ENCODE assay signal across 17 mouse cellular contexts in the genomic region with DNA sequence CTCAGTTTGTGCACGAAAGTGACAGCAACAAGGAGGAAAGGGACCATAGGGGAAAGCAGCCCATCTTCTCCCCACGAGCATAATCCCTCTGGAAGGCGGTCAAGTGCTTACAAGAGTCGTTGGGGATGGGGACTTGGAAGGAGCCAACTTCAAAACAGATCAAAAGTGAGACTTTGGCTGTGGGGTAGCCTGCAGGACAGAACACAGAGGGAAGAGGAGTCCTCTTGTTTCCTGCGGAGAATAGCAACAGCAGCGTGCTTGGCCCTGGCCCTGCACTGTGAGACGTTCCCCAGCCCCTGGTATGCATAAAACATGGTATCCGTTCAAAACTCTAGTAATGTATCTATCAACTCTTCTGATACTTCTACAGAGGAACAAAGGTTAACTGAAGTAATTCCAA. TPM values are rescaled to one million over a fixed set of nuclear protein-coding genes. Genes with fewer than 3 reads are reported as not detected.
DNase-seq lines count a peak whose midpoint lies in the region; ATAC-seq and TF ChIP-seq lines count a peak whose summit lies in the region.
"Had no signal": no experiment of that assay in that cellular context is flagged by ENCODE, and none has a peak within 500 bp of the region (broad histone marks: within the 10 kb centered on the region; RNA-seq: fewer than 3 reads in every experiment).

No protein-coding gene starts in this region.

- H3K79me2 ChIP-seq in liver, adult 2 months (ENCODE audit: control insufficient read depth, insufficient read depth, low read length) = no peaks in the 10 kb centered on the region

- DNase-seq in heart, adult 9 months (ENCODE audit: low spot score in 2 of 2) = no peak
- DNase-seq in liver, adult 2 months (ENCODE audit: extremely low read depth, low read depth, low spot score) = no peak
- DNase-seq in liver, embryonic 11.5 days (ENCODE audit: low spot score) = no peak
- DNase-seq: cerebellum, adult 11 months; cerebellum, postnatal 25 days; gastrocnemius, postnatal 14 days; kidney, adult 18-20 months; lung, postnatal 14 days; right cerebral cortex, adult 18-20 months; thymus, postnatal 4 days had no signal

- TF ChIP-seq CTCF in liver, adult 2 months (IDR thresholded peaks at IDR 0.05; ENCODE audit: low read depth, low read length) = no peak

- H3K9ac ChIP-seq in heart, embryonic 13.5 days = peak overlapping the region; percentile 83
- peak overlapping the region; percentile 8; the same call in 1 of the 2 replicates for H3K9ac ChIP-seq in liver, adult 2 months (ENCODE audit: low read depth, low read length)
- H3K9ac ChIP-seq in liver, embryonic 11.5 days (ENCODE audit: low read depth, low read length) = no peak overlapping the region
- H3K9ac ChIP-seq in intestine, embryonic 15.5 days = 0 out of 2 replicates have a peak overlapping the region, but pooled peaks have one; percentile 23
- H3K9ac ChIP-seq in stomach, embryonic 14.5 days (replicated peaks; ENCODE audit: low read depth, low read length) = 0 out of 2 replicates have a peak overlapping the region, but pooled peaks have one; percentile 11
- H3K9ac ChIP-seq: limb, embryonic 13.5 days had no signal

- peak overlapping the region; percentile 75 for H3K4me2 ChIP-seq in heart, embryonic 13.5 days
- H3K4me2 ChIP-seq in liver, embryonic 11.5 days = no peak overlapping the region
- peak overlapping the region; percentile 78 for H3K4me2 ChIP-seq in intestine, embryonic 15.5 days (replicated peaks)
- peak overlapping the region; percentile 60 for H3K4me2 ChIP-seq in stomach, embryonic 14.5 days (replicated peaks; ENCODE audit: low read depth, low read length)
- H3K4me2 ChIP-seq: midbrain, embryonic 11.5 days had no signal

- H3K4me3 ChIP-seq in heart, embryonic 13.5 days = peak overlapping the region; percentile 64
- peak overlapping the region; percentile 2; the same call in 1 of the 2 replicates for H3K4me3 ChIP-seq in liver, adult 2 months (ENCODE audit: insufficient read depth, low read depth, low read length)
- no peak overlapping the region for H3K4me3 ChIP-seq in liver, embryonic 11.5 days (ENCODE audit: low read depth, low read length)
- peak overlapping the region; percentile 23; the same call in 1 of the 2 replicates for H3K4me3 ChIP-seq in intestine, embryonic 15.5 days (replicated peaks)
- peak overlapping the region; percentile 43 for H3K4me3 ChIP-seq in stomach, embryonic 14.5 days (ENCODE audit: low read depth, low read length)
- H3K4me3 ChIP-seq: limb, embryonic 13.5 days; myocyte had no signal

- no peak for ATAC-seq in heart, embryonic 13.5 days (ENCODE audit: extremely low read depth, insufficient number of reproducible peaks, low FRiP score, low TSS enrichment)
- ATAC-seq in liver, embryonic 11.5 days (replicated peaks; ENCODE audit: low FRiP score) = no peak
- no peak; the same call in 1 of the 2 replicates for ATAC-seq in intestine, embryonic 15.5 days
- no peak for ATAC-seq in stomach, embryonic 14.5 days (ENCODE audit: insufficient number of reproducible peaks, insufficient read depth, low FRiP score, low read depth)
- no peak for ATAC-seq in megakaryocyte progenitor cell, adult 5-6 weeks (replicated peaks; ENCODE audit: poor library complexity)

- peaks cover 8% of the 10 kb centered on the region for H3K36me3 ChIP-seq in heart, embryonic 13.5 days
- no peaks in the 10 kb centered on the region for H3K36me3 ChIP-seq in liver, adult 2 months (ENCODE audit: control insufficient read depth, insufficient read depth, low read length)
- H3K36me3 ChIP-seq in liver, embryonic 11.5 days (ENCODE audit: control insufficient read depth, insufficient read depth, low read length) = no peaks in the 10 kb centered on the region
- H3K36me3 ChIP-seq in intestine, embryonic 15.5 days = no peaks in the 10 kb centered on the region
- 0 out of 2 replicates have a peak, but pooled peaks cover 6% of the 10 kb centered on the region for H3K36me3 ChIP-seq in stomach, embryonic 14.5 days (ENCODE audit: control insufficient read depth, insufficient read depth, low read length)
- H3K36me3 ChIP-seq: limb, embryonic 13.5 days had no signal

- H3K9me3 ChIP-seq in heart, embryonic 13.5 days = no peaks in the 10 kb centered on the region
- H3K9me3 ChIP-seq in liver, embryonic 11.5 days (ENCODE audit: control insufficient read depth, low read length) = no peaks in the 10 kb centered on the region
- no peaks in the 10 kb centered on the region for H3K9me3 ChIP-seq in intestine, embryonic 15.5 days
- H3K9me3 ChIP-seq in stomach, embryonic 14.5 days (ENCODE audit: control insufficient read depth, low read depth, low read length) = no peaks in the 10 kb centered on the region
- H3K9me3 ChIP-seq: limb, embryonic 13.5 days had no signal

- H3K27me3 ChIP-seq in heart, embryonic 13.5 days (replicated peaks) = no peaks in the 10 kb centered on the region
- peaks cover 7% of the 10 kb centered on the region; the same call in 1 of the 2 replicates for H3K27me3 ChIP-seq in liver, adult 2 months (ENCODE audit: control insufficient read depth, insufficient read depth, low read length)
- peaks cover 3% of the 10 kb centered on the region; the same call in 1 of the 2 replicates for H3K27me3 ChIP-seq in liver, embryonic 11.5 days (replicated peaks; ENCODE audit: control insufficient read depth, insufficient read depth, low read length)
- H3K27me3 ChIP-seq in intestine, embryonic 15.5 days (replicated peaks) = no peaks in the 10 kb centered on the region
- no peaks in the 10 kb centered on the region for H3K27me3 ChIP-seq in stomach, embryonic 14.5 days (ENCODE audit: control insufficient read depth, insufficient read depth, low read length)

- WGBS in heart, embryonic 13.5 days = 31% methylated on average over 8 of the region's 8 CpGs
- WGBS in liver, adult 2 months = 76% methylated on average over 8 of the region's 8 CpGs
- WGBS in liver, embryonic 11.5 days = 69% methylated on average over 8 of the region's 8 CpGs
- WGBS in intestine, embryonic 15.5 days = 45% methylated on average over 8 of the region's 8 CpGs
- 56% methylated on average over 8 of the region's 8 CpGs for WGBS in stomach, embryonic 14.5 days

- H3K27ac ChIP-seq in heart, embryonic 13.5 days (replicated peaks) = peak overlapping the region; percentile 88
- H3K27ac ChIP-seq in liver, adult 2 months (replicated peaks; ENCODE audit: insufficient read depth, low read depth, low read length) = peak overlapping the region; percentile 30; the same call in 1 of the 2 replicates
- no peak overlapping the region for H3K27ac ChIP-seq in liver, embryonic 11.5 days (ENCODE audit: low read depth, low read length)
- H3K27ac ChIP-seq in intestine, embryonic 15.5 days = peak overlapping the region; percentile 23; the same call in 1 of the 2 replicates
- peak overlapping the region; percentile 59 for H3K27ac ChIP-seq in stomach, embryonic 14.5 days (ENCODE audit: low read length)
- H3K27ac ChIP-seq: limb, embryonic 13.5 days had no signal

- no peak for TF ChIP-seq POLR2A in liver, adult 2 months (IDR thresholded peaks at IDR 0.05; ENCODE audit: extremely low read depth, insufficient read depth, low read length)

- peaks cover 48% of the 10 kb centered on the region for H3K4me1 ChIP-seq in heart, embryonic 13.5 days
- no peaks in the 10 kb centered on the region for H3K4me1 ChIP-seq in liver, adult 2 months (ENCODE audit: control insufficient read depth, insufficient read depth, low read length)
- peaks cover 2% of the 10 kb centered on the region; the same call in 1 of the 2 replicates for H3K4me1 ChIP-seq in liver, embryonic 11.5 days (replicated peaks; ENCODE audit: control insufficient read depth, insufficient read depth, low read length)
- peaks cover 6% of the 10 kb centered on the region; the same call in 1 of the 2 replicates for H3K4me1 ChIP-seq in intestine, embryonic 15.5 days (replicated peaks)
- peaks cover 7% of the 10 kb centered on the region; the same call in 1 of the 2 replicates for H3K4me1 ChIP-seq in stomach, embryonic 14.5 days (ENCODE audit: control insufficient read depth, insufficient read depth, low read length)

RNA-seq across cellular contexts. Expression of a gene that starts 1.4 kb away (rescaled TPM):
- 12.8 and 13.3 TPM in 2 replicates for polyA plus RNA-seq in heart, embryonic 13.5 days (2015; fragmentation: Nextera tagmentation; extraction: Ambion mirVana)
- total RNA-seq in liver, adult 2 months (2014; rRNA removed) = 12.3 and 17.3 TPM in 2 replicates
- 2.3 and 3.3 TPM in 2 replicates for polyA plus RNA-seq in liver, adult 2 months (2012; rRNA removed)
- polyA plus RNA-seq in liver, embryonic 11.5 days (2014; fragmentation: Nextera tagmentation; extraction: Ambion mirVana) = 3.5 and 3.6 TPM in 2 replicates
- 9.6 and 10.0 TPM in 2 replicates for polyA plus RNA-seq in intestine, embryonic 15.5 days (2015; fragmentation: Nextera tagmentation; extraction: Ambion mirVana)
- 31.0 and 34.4 TPM in 2 replicates for polyA plus RNA-seq in stomach, embryonic 14.5 days (2014; fragmentation: Nextera tagmentation; extraction: Ambion mirVana)
- total RNA-seq in megakaryocyte progenitor cell, adult 5-6 weeks (2015) = not detected in 2 replicates
- total RNA-seq in megakaryocyte progenitor cell, adult 5-6 weeks (2017) = not detected in 2 replicates

RNA-seq across cellular contexts. Expression of a gene that starts 55.7 kb away (rescaled TPM):
- polyA plus RNA-seq in heart, embryonic 13.5 days (2015; fragmentation: Nextera tagmentation; extraction: Ambion mirVana) = 90.9 and 97.5 TPM in 2 replicates
- 36.8 and 40.1 TPM in 2 replicates for total RNA-seq in liver, adult 2 months (2014; rRNA removed)
- 14.1 and 17.7 TPM in 2 replicates for polyA plus RNA-seq in liver, adult 2 months (2012; rRNA removed)
- polyA plus RNA-seq in liver, embryonic 11.5 days (2014; fragmentation: Nextera tagmentation; extraction: Ambion mirVana) = 93.0 and 102 TPM in 2 replicates
- polyA plus RNA-seq in intestine, embryonic 15.5 days (2015; fragmentation: Nextera tagmentation; extraction: Ambion mirVana) = 135 and 141 TPM in 2 replicates
- 89.2 and 91.9 TPM in 2 replicates for polyA plus RNA-seq in stomach, embryonic 14.5 days (2014; fragmentation: Nextera tagmentation; extraction: Ambion mirVana)
- total RNA-seq in megakaryocyte progenitor cell, adult 5-6 weeks (2015) = 61.3 and 67.0 TPM in 2 replicates
- total RNA-seq in megakaryocyte progenitor cell, adult 5-6 weeks (2017) = 58.1 and 66.2 TPM in 2 replicates
